Mouse (Mus musculus): ENCODE data around the gene Mboat1.
A peak's percentile ranks its signal among the peaks of the same experiment; 100 is the strongest.

Mboat1 gene

GRCm38 (mm10) chr13:30185959-30186358, 49.7 kb downstream of the Mboat1 start:
- no peak for DNase-seq (ENCODE audit: low spot score in 2 of 2)

GRCm38 (mm10) chr13:30186456-30186855, 50.2 kb downstream of the Mboat1 start:
- DNase-seq (ENCODE audit: low spot score in 2 of 2): peak; percentile 13 to 33

GRCm38 (mm10) chr13:30192031-30192716, 55.9 kb downstream of the Mboat1 start:
- DNase-seq (ENCODE audit: low spot score in 2 of 2): no peak

DNA sequence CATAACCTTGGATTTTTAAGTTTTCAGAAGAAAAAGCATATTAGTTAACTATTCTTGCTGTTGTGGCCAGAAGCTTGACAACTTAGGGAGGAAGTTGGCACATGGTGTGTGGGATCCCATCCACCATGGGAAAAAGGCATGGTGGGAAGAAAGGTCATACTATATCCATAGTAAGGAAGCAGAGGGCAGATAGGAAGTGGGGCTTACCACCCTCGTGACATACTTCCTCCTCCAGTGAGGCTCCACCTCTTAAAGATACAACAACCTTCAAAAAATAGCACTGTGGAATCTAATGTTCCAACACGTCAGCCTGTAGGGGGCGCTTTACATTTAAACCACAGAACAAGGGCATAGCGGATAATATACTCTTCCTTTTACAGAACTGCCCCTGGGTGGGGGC, 57.1 kb downstream of the Mboat1 start:
- DNase-seq (ENCODE audit: low spot score in 2 of 2): no peak

- no peak for DNase-seq (ENCODE audit: low spot score in 2 of 2)
Observed at GRCm38 (mm10) chr13:30194834-30195233, 58.5 kb downstream of the Mboat1 start.

DNA sequence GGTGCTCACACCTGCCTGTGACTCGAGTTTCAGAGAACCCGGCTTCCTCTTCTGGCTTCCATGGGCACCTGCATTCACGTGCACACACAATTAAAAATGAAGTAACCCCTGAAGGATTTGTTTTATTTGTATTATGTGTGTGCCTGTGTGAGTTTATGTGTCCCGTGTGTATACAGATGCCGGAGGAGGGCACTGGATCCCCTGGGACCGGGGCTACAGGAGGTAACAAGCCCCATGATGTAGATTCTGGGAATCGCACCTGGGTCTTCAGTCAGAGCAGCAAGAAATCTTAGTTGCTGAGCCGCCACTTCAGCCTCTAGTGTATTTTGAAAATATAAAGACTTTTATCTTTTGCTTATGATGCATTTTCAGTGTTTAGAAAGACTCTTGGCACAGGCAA, 60.4 kb downstream of the Mboat1 start:
- no peak for DNase-seq (ENCODE audit: low spot score in 2 of 2)

- no peak for DNase-seq (ENCODE audit: low spot score in 2 of 2)
Observed at GRCm38 (mm10) chr13:30198101-30198570, 61.8 kb downstream of the Mboat1 start.

- no peak for DNase-seq (ENCODE audit: low spot score in 2 of 2)
Observed at GRCm38 (mm10) chr13:30199821-30200220, 63.5 kb downstream of the Mboat1 start.

DNA sequence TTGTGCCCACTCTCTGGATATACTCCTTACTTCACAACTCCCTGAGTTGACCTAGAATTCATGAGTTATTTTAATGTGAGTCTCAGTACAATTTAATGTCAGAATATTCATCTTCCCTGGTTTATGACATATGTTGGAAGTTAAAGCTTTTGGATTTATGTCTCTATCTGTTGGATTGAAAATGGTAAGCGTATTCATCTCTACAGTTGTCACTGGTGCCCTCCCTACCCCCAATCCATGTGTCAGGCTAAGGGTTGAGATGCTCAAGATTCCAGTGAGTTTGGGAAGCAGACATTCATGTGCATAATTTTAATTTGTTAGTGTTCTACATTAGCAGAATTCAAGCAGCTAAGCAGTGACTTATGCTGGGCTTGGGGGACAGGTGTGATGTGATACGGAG, 64.4 kb downstream of the Mboat1 start:
- DNase-seq (ENCODE audit: low spot score in 2 of 2): no peak

DNA sequence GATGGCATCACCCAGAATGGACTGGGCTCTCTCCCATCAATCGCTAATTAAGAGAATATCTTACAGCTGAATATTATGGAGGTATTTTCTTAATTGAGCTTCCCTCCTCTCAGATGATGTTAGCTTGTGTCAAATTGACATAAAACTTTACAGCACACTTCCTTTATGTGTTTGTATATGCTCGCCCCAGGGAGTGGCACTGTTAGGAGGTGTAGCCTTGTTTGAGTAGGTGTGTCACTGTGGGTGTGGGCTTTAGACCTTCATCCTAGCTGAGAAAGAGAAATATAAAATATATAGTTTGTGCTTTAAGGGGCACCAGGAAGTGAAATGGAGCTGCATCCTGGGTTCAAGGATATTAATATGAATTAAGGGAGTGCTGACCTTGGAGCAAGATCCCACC, 66.7 kb downstream of the Mboat1 start:
- no peak for DNase-seq (ENCODE audit: low spot score in 2 of 2)

DNA sequence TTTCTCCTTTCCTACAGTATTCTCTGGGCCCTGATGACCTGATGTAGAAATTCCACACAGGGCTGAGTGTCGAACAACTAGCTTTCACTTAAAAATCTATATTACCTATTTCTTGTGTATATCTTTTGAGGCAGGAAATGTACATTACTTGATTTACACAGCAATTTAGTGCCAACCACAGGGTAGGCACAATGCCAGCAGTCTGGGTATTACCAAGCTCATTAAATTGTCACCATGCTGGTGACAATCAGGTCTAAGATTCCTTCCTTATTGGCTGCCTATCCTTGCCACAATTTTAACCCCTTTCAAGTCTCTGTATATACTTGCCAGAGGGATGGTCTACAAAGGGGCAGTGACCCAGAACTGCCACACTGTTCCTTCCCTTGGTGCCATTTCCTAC, 71.9 kb downstream of the Mboat1 start:
- DNase-seq (ENCODE audit: low spot score in 2 of 2): no peak

- DNase-seq (ENCODE audit: low spot score in 2 of 2): no peak
Observed at GRCm38 (mm10) chr13:30213276-30213675, 77.0 kb downstream of the Mboat1 start.

- DNase-seq (ENCODE audit: low spot score in 2 of 2): no peak
Observed at GRCm38 (mm10) chr13:30217588-30218371, 81.5 kb downstream of the Mboat1 start.

- DNase-seq (ENCODE audit: low spot score in 2 of 2): no peak
Observed at GRCm38 (mm10) chr13:30219597-30219996, 83.3 kb downstream of the Mboat1 start.

GRCm38 (mm10) chr13:30221316-30221715, 85.0 kb downstream of the Mboat1 start:
- DNase-seq (ENCODE audit: low spot score in 2 of 2): no peak

- no peak for DNase-seq (ENCODE audit: low spot score in 2 of 2)
Observed at GRCm38 (mm10) chr13:30224114-30224513, 87.8 kb downstream of the Mboat1 start.

DNA sequence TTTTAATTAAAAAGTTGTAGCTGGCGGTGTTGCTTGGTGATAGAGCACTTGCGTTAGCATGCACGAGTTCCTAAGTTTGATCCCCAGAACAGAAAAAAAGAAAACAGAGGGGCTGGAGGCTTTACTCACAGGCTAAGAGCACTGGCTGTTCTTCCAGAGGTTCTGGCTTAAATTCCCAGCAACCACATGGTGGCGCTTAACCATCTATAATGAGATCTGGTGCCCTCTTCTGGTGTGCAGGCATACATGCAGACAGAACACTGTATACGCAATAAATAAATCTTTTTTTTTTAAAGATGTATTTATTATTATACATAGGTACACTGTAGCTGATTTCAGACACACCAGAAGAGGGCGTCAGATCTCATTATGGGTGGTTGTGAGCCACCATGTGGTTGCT, 88.4 kb downstream of the Mboat1 start:
- DNase-seq (ENCODE audit: low spot score in 2 of 2): no peak

DNA sequence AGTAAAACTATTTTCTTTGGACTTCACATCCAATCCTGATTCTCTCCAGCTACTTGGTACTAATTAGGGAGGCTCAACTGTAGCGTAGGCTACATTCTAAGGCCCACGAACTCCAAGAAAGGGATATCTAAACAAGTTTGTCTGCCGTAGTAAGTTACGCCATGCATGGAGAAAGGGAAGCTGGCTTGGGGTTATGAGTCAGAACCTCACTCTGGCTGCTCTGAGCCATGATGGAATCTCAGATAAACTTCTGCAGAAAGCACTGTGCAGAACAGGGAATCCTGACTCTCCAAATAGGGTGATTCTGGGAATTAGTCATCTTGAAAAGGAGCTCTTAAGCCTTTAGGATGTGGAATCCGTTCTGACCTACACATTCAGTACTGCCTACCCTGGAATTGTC, 92.5 kb downstream of the Mboat1 start:
- no peak for DNase-seq (ENCODE audit: low spot score in 2 of 2)

DNA sequence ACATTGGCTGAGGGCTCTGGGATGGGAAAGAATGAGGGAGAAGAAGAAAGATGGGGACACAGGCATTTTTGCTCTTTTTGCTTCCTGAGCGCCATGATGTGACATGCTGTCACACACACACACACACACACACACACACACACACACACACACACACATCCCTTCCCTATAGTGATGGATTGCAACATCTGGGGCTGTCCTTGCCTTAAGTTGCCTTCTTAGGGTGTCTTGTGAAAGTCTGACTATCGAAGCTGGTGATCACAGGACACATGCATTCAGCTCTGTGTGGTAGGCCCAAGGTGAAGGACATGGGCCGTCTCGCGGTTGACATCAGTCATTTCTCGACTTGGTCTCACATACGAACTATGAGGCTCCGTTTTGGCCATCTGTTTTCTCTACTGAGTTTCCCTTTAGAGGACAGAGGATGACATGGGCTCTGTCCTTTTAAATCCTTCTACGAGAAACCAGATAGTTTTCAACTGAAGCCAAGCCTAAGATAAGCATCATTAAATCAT, 93.4 kb downstream of the Mboat1 start:
- DNase-seq (ENCODE audit: low spot score in 2 of 2): no peak

GRCm38 (mm10) chr13:30235056-30235750, 98.9 kb downstream of the Mboat1 start:
- no peak for DNase-seq (ENCODE audit: low spot score in 2 of 2)

DNA sequence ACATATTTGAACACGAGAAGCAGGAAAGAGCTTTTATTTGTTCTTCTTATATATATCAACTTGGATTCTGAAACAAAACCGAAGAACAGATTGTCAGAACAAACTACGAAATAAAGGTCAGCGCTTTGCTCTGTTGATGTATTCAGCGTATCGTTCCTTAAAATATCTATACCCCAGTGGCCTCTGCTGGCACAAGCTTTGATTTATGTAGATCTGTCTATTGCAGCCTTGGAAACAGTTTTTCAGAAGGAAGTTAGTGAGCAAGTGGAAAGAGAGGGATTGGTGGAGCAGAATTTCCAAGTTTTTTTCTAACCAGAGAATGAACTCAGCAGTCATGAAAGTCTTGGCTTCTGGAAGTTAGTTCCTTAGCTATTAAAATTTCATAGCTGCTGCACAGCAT, 103.1 kb downstream of the Mboat1 start:
- no peak for DNase-seq (ENCODE audit: low spot score in 2 of 2)

DNA sequence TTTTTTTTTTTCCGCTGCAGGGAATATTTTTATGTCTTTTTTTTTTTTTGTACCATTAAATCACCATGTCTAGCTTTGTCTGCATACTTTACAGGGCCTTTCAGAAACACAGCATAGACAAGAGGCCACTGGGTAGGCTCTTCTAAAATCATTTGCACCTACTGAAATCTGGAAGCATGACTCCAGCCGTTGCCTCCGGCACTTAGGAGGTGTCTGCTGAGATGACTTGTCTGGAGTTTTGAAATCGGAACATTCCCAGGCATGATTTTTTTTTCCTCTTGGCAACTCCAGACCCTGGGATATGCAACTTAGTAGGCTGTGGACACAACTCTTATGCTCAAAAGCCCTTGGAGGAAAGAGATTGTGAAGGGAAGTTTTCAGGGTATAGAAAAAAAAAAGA, 109.3 kb downstream of the Mboat1 start:
- DNase-seq (ENCODE audit: low spot score in 2 of 2): no peak
